Mouse (Mus musculus) spleen, adult 12 weeks (tissue): Measurements from ENCODE around the gene 2410004P03Rik.

ENCODE experiments used
- DNase-seq: peaks from one replicate; pipeline ENCODE4 v3.0.0; 2022; ENCODE audit warnings: low spot score

Gene 2410004P03Rik

GRCm38 (mm10) chr12:17011100-17011870 is at the start of gene 2410004P03Rik:
Gene 2410004P03Rik (minus strand): TSS chr12:17011727.
- peak; percentile 71 for DNase-seq

- DNase-seq: no peak
Measured at GRCm38 (mm10) chr12:17061183-17061722, 49.7 kb upstream of the 2410004P03Rik start.

- no peak for DNase-seq
Measured at GRCm38 (mm10) chr12:17058490-17058889, 47.0 kb upstream of the 2410004P03Rik start.

GRCm38 (mm10) chr12:17057110-17057509 is 45.6 kb upstream of the 2410004P03Rik start:
- DNase-seq: no peak

- DNase-seq: no peak
Measured at GRCm38 (mm10) chr12:17055766-17056165, 44.2 kb upstream of the 2410004P03Rik start.

GRCm38 (mm10) chr12:17054691-17055090 is 43.2 kb upstream of the 2410004P03Rik start:
- DNase-seq: no peak

- no peak for DNase-seq
Measured at GRCm38 (mm10) chr12:17052673-17053072, 41.1 kb upstream of the 2410004P03Rik start.

GRCm38 (mm10) chr12:17051057-17051456 is 39.5 kb upstream of the 2410004P03Rik start:
- DNase-seq: no peak

GRCm38 (mm10) chr12:17049796-17050195 is 38.3 kb upstream of the 2410004P03Rik start:
- no peak for DNase-seq

- DNase-seq: no peak
Measured at GRCm38 (mm10) chr12:17048979-17049612, 37.6 kb upstream of the 2410004P03Rik start.

- no peak for DNase-seq
Measured at GRCm38 (mm10) chr12:17043311-17043710, 31.8 kb upstream of the 2410004P03Rik start.

GRCm38 (mm10) chr12:17040567-17040966 is 29.0 kb upstream of the 2410004P03Rik start:
- no peak for DNase-seq

GRCm38 (mm10) chr12:17039415-17039814 is 27.9 kb upstream of the 2410004P03Rik start:
- DNase-seq: no peak

GRCm38 (mm10) chr12:17038246-17038645 is 26.7 kb upstream of the 2410004P03Rik start:
- no peak for DNase-seq

- DNase-seq: no peak
Measured at GRCm38 (mm10) chr12:17037053-17037610, 25.6 kb upstream of the 2410004P03Rik start.

GRCm38 (mm10) chr12:17036532-17036931 is 25.0 kb upstream of the 2410004P03Rik start:
- DNase-seq: no peak

GRCm38 (mm10) chr12:17035128-17035527 is 23.6 kb upstream of the 2410004P03Rik start:
- DNase-seq: peak; percentile 27

GRCm38 (mm10) chr12:17034671-17035070 is 23.1 kb upstream of the 2410004P03Rik start:
- DNase-seq: no peak

GRCm38 (mm10) chr12:17033464-17033841 is 21.9 kb upstream of the 2410004P03Rik start:
- no peak for DNase-seq

- peak; percentile 31 for DNase-seq
Measured at GRCm38 (mm10) chr12:17032694-17033463, 21.4 kb upstream of the 2410004P03Rik start.

- DNase-seq: no peak
Measured at GRCm38 (mm10) chr12:17024554-17025110, 13.1 kb upstream of the 2410004P03Rik start.

- no peak for DNase-seq
Measured at GRCm38 (mm10) chr12:17022145-17022544, 10.6 kb upstream of the 2410004P03Rik start.
